Mouse (Mus musculus): Measurements from ENCODE around the gene Gucy2c.

GRCm38 (mm10) chr6:136769143-136769542 lies 12.4 kb downstream of the Gucy2c start:
- TF ChIP-seq CTCF (IDR thresholded peaks at IDR 0.05; ENCODE audit: low read depth): no peak
- no peak for TF ChIP-seq EP300 (optimal IDR thresholded peaks at IDR 0.05)

Data from stomach, postnatal 0 days (tissue).